Mouse (Mus musculus): ENCODE data around the gene Mlf2. TPM values are rescaled to one million over a fixed set of nuclear protein-coding genes. Genes with fewer than 3 reads are reported as not detected.
A peak's percentile ranks its signal among the peaks of the same experiment; 100 is the strongest.
"Not testable (repeated sequence)": the region's sequence is repeated elsewhere in the genome, so short reads cannot be mapped to it uniquely, and the experiment has no call there.

The Mlf2 gene
- polyA plus RNA-seq (2015; fragmentation: Nextera tagmentation; extraction: Ambion mirVana): 366 and 380 TPM in 2 replicates

GRCm38 (mm10) chr6:124930754-124931524 lies at the start of gene Mlf2:
Gene Mlf2 (plus strand): TSS chr6:124931386.
- ATAC-seq (ENCODE audit: low FRiP score, low TSS enrichment): peak; percentile 96
- Histone ChIP-seq H3K27me3 (ENCODE audit: insufficient read depth, low read length) (no peaks in the 10 kb centered on the region), H3K4me3 (ENCODE audit: low read length) (peak within 1 kb of the TSS; percentile 95), H3K4me1 (ENCODE audit: insufficient read depth, low read length) (peaks cover 20% of the 10 kb centered on the region), H3K4me2 (replicated peaks; ENCODE audit: low read depth, low read length) (peak within 1 kb of the TSS; percentile 85), H3K27ac (ENCODE audit: low read length) (peak within 1 kb of the TSS; percentile 97), H3K36me3 (ENCODE audit: insufficient read depth, low read length) (peaks cover 26% of the 10 kb centered on the region), H3K9ac (replicated peaks; ENCODE audit: low read length) (peak within 1 kb of the TSS; percentile 97), H3K9me3 (ENCODE audit: low read length) (no peaks in the 10 kb centered on the region)
- WGBS: under 1% methylated on average over 38 of the region's 64 CpGs

DNA sequence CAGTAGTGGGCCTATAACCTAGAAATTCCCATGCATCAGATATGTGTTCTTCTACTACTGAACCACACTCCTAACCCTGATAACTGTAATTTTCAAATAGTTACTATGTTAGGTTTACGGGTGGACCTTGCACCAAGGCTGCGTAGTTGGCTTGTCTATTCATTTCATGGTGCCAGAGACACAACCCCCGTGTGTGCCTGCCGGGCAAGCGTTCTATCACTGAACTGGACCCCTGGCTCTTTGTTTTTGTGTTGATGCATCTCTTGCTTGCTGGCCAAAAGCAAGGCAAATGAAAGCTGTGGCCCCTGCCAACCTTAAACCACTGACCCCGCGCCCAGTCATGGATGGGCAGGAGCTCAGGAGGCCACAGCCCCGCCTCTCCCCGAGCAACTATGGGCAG lies 49.4 kb upstream of the Mlf2 start:
- 94% methylated on average over 9 of the region's 9 CpGs for whole genome bisulfite sequencing
- Histone ChIP-seq H3K36me3 (ENCODE audit: insufficient read depth, low read length) (no peaks in the 10 kb centered on the region), H3K4me3 (ENCODE audit: low read length) (no peak overlapping the region), H3K4me1 (ENCODE audit: insufficient read depth, low read length) (no peaks in the 10 kb centered on the region), H3K9ac (replicated peaks; ENCODE audit: low read length) (no peak overlapping the region), H3K9me3 (ENCODE audit: low read length) (no peaks in the 10 kb centered on the region), H3K4me2 (replicated peaks; ENCODE audit: low read depth, low read length) (no peak overlapping the region), H3K27ac (ENCODE audit: low read length) (no peak overlapping the region), H3K27me3 (ENCODE audit: insufficient read depth, low read length) (no peaks in the 10 kb centered on the region)
- no peak for ATAC-seq (ENCODE audit: low FRiP score, low TSS enrichment)

- H3K9ac ChIP-seq (replicated peaks; ENCODE audit: low read length): no peak overlapping the region
- no peak overlapping the region for H3K27ac ChIP-seq (ENCODE audit: low read length)
- 83% methylated on average over 10 of the region's 10 CpGs for WGBS
- H3K4me3 ChIP-seq (ENCODE audit: low read length): no peak overlapping the region
- no peaks in the 10 kb centered on the region for H3K36me3 ChIP-seq (ENCODE audit: insufficient read depth, low read length)
- no peak for ATAC-seq (ENCODE audit: low FRiP score, low TSS enrichment)
- no peaks in the 10 kb centered on the region for H3K4me1 ChIP-seq (ENCODE audit: insufficient read depth, low read length)
- no peaks in the 10 kb centered on the region for H3K9me3 ChIP-seq (ENCODE audit: low read length)
- H3K4me2 ChIP-seq (replicated peaks; ENCODE audit: low read depth, low read length): no peak overlapping the region
- no peaks in the 10 kb centered on the region for H3K27me3 ChIP-seq (ENCODE audit: insufficient read depth, low read length)
Measured at GRCm38 (mm10) chr6:124883351-124883750, 47.8 kb upstream of the Mlf2 start.

- H3K9me3 ChIP-seq (ENCODE audit: low read length): no peaks in the 10 kb centered on the region
- H3K4me1 ChIP-seq (ENCODE audit: insufficient read depth, low read length): no peaks in the 10 kb centered on the region
- H3K27me3 ChIP-seq (ENCODE audit: insufficient read depth, low read length): no peaks in the 10 kb centered on the region
- H3K27ac ChIP-seq (ENCODE audit: low read length): no peak overlapping the region
- 62% methylated on average over 10 of the region's 10 CpGs for WGBS
- no peaks in the 10 kb centered on the region for H3K36me3 ChIP-seq (ENCODE audit: insufficient read depth, low read length)
- ATAC-seq (ENCODE audit: low FRiP score, low TSS enrichment): no peak
- H3K4me2 ChIP-seq (replicated peaks; ENCODE audit: low read depth, low read length): no peak overlapping the region
- H3K4me3 ChIP-seq (ENCODE audit: low read length): no peak overlapping the region
- H3K9ac ChIP-seq (replicated peaks; ENCODE audit: low read length): no peak overlapping the region
Measured at GRCm38 (mm10) chr6:124884714-124885500, 46.3 kb upstream of the Mlf2 start.

DNA sequence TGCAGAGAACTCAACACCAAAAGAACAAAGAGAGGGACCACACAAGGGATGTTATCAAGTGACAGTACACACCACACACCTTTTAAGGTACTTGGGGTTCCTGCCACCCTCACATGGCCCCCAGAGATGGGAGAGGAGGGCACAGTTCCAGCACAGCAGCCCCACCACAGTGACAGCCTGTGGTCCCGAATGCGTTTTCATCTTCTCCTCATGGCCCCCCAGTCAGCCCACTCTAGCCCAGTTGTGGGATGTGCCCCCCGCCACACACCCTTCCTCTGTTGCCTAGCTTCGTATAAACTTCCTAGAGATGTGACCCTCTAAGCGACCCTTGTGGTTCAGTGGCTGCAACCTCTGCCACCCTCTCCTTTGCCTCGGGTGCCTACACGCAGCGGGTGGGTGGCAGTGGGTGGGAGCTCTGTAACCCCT lies 45.2 kb upstream of the Mlf2 start:
- H3K4me3 ChIP-seq (ENCODE audit: low read length): no peak overlapping the region
- 81% methylated on average over 8 of the region's 8 CpGs for WGBS
- H3K4me1 ChIP-seq (ENCODE audit: insufficient read depth, low read length): no peaks in the 10 kb centered on the region
- H3K36me3 ChIP-seq (ENCODE audit: insufficient read depth, low read length): no peaks in the 10 kb centered on the region
- H3K4me2 ChIP-seq (replicated peaks; ENCODE audit: low read depth, low read length): no peak overlapping the region
- no peak for ATAC-seq (ENCODE audit: low FRiP score, low TSS enrichment)
- no peak overlapping the region for H3K9ac ChIP-seq (replicated peaks; ENCODE audit: low read length)
- no peaks in the 10 kb centered on the region for H3K27me3 ChIP-seq (ENCODE audit: insufficient read depth, low read length)
- no peak overlapping the region for H3K27ac ChIP-seq (ENCODE audit: low read length)
- H3K9me3 ChIP-seq (ENCODE audit: low read length): no peaks in the 10 kb centered on the region

- 82% methylated on average over 9 of the region's 9 CpGs for WGBS
Measured at GRCm38 (mm10) chr6:124887986-124888385, 43.2 kb upstream of the Mlf2 start, which contains the start of gene Cd4. Gene Cd4 (minus strand): TSS chr6:124888221.

GRCm38 (mm10) chr6:124888555-124889125 lies 42.5 kb upstream of the Mlf2 start:
- 90% methylated on average over 6 of the region's 6 CpGs for WGBS
- Histone ChIP-seq H3K9me3 (ENCODE audit: low read length) (no peaks in the 10 kb centered on the region), H3K4me2 (replicated peaks; ENCODE audit: low read depth, low read length) (no peak overlapping the region), H3K27ac (ENCODE audit: low read length) (no peak overlapping the region), H3K27me3 (ENCODE audit: insufficient read depth, low read length) (no peaks in the 10 kb centered on the region), H3K36me3 (ENCODE audit: insufficient read depth, low read length) (no peaks in the 10 kb centered on the region), H3K9ac (replicated peaks; ENCODE audit: low read length) (no peak overlapping the region), H3K4me1 (ENCODE audit: insufficient read depth, low read length) (no peaks in the 10 kb centered on the region), H3K4me3 (ENCODE audit: low read length) (no peak overlapping the region)
- no peak for ATAC-seq (ENCODE audit: low FRiP score, low TSS enrichment)

More at GRCm38 (mm10) chr6:124887986-124888385, 43.2 kb upstream of the Mlf2 start, which contains the start of gene Cd4:
- H3K9me3 ChIP-seq (ENCODE audit: low read length): no peaks in the 10 kb centered on the region
- H3K4me2 ChIP-seq (replicated peaks; ENCODE audit: low read depth, low read length): no peak within 1 kb of the TSS
- H3K4me1 ChIP-seq (ENCODE audit: insufficient read depth, low read length): no peaks in the 10 kb centered on the region
- ATAC-seq (ENCODE audit: low FRiP score, low TSS enrichment): no peak
- no peak within 1 kb of the TSS for H3K4me3 ChIP-seq (ENCODE audit: low read length)
- no peaks in the 10 kb centered on the region for H3K36me3 ChIP-seq (ENCODE audit: insufficient read depth, low read length)
- no peaks in the 10 kb centered on the region for H3K27me3 ChIP-seq (ENCODE audit: insufficient read depth, low read length)
- no peak within 1 kb of the TSS for H3K9ac ChIP-seq (replicated peaks; ENCODE audit: low read length)
- no peak within 1 kb of the TSS for H3K27ac ChIP-seq (ENCODE audit: low read length)

- H3K4me3 ChIP-seq (ENCODE audit: low read length): no peak overlapping the region
- no peaks in the 10 kb centered on the region for H3K4me1 ChIP-seq (ENCODE audit: insufficient read depth, low read length)
- no peak overlapping the region for H3K4me2 ChIP-seq (replicated peaks; ENCODE audit: low read depth, low read length)
- H3K27me3 ChIP-seq (ENCODE audit: insufficient read depth, low read length): no peaks in the 10 kb centered on the region
- H3K27ac ChIP-seq (ENCODE audit: low read length): no peak overlapping the region
- no peak for ATAC-seq (ENCODE audit: low FRiP score, low TSS enrichment)
- 62% methylated on average over 6 of the region's 6 CpGs for WGBS
- no peak overlapping the region for H3K9ac ChIP-seq (replicated peaks; ENCODE audit: low read length)
- no peaks in the 10 kb centered on the region for H3K9me3 ChIP-seq (ENCODE audit: low read length)
- H3K36me3 ChIP-seq (ENCODE audit: insufficient read depth, low read length): no peaks in the 10 kb centered on the region
Measured at GRCm38 (mm10) chr6:124890997-124891396, 40.2 kb upstream of the Mlf2 start.

GRCm38 (mm10) chr6:124894113-124894512 lies 37.1 kb upstream of the Mlf2 start:
- H3K4me1 ChIP-seq (ENCODE audit: insufficient read depth, low read length); H3K4me3 ChIP-seq (ENCODE audit: low read length); H3K9me3 ChIP-seq (ENCODE audit: low read length); H3K4me2 ChIP-seq (replicated peaks; ENCODE audit: low read depth, low read length); H3K36me3 ChIP-seq (ENCODE audit: insufficient read depth, low read length); H3K27me3 ChIP-seq (ENCODE audit: insufficient read depth, low read length); H3K27ac ChIP-seq (ENCODE audit: low read length); H3K9ac ChIP-seq (replicated peaks; ENCODE audit: low read length); ATAC-seq (ENCODE audit: low FRiP score, low TSS enrichment): not testable (repeated sequence)
- WGBS: 60% methylated on average over 2 of the region's 2 CpGs
